Mouse (Mus musculus): ENCODE measurements around the gene Ankmy1. TPM values are rescaled to one million over a fixed set of nuclear protein-coding genes. Genes with fewer than 3 reads are reported as not detected.

Ankmy1 gene
- total and polyA plus RNA-seq, 3 experiments = 0.07 to 0.13 TPM; not detected in 1

GRCm38 (mm10) chr1:92874011-92874410 is 28.7 kb downstream of the Ankmy1 start:
- Histone ChIP-seq H3K79me2 (replicated peaks; ENCODE audit: control insufficient read depth, extremely low read depth, insufficient read depth, poor library complexity, severe bottlenecking) (no peaks in the 10 kb centered on the region), H3K9me3 (replicated peaks; ENCODE audit: low read length) (peaks cover 6% of the 10 kb centered on the region), H3K4me2 (ENCODE audit: insufficient read depth, low read depth, poor library complexity, severe bottlenecking) (no peak overlapping the region), H3K27ac (ENCODE audit: insufficient read depth, low read depth) (no peak overlapping the region), H3K4me3 (replicated peaks in 1 of 3; ENCODE audit: low read depth in 2 of 3, low read length in 2 of 3, poor library complexity in 1 of 3) (no peak overlapping the region), H3K27me3 (replicated peaks) (peaks cover 95% of the 10 kb centered on the region), H3K4me1 (ENCODE audit: control insufficient read depth in 1 of 2, insufficient read depth in 2 of 2) (no peaks in the 10 kb centered on the region), H3K36me3 (replicated peaks in 1 of 2; ENCODE audit: control insufficient read depth in 1 of 2, insufficient read depth in 1 of 2, low read length in 1 of 2) (no peaks in the 10 kb centered on the region), H3K9ac (ENCODE audit: insufficient read depth, low read depth) (no peak overlapping the region)
- TF ChIP-seq KAT2A (IDR thresholded peaks at IDR 0.05; ENCODE audit: insufficient replicate concordance, low read length) (no peak), MYC (IDR thresholded peaks at IDR 0.05; ENCODE audit: low read depth, low read length) (no peak), MAX (IDR thresholded peaks at IDR 0.05; ENCODE audit: low read length) (no peak), PAX5 (IDR thresholded peaks at IDR 0.05; ENCODE audit: low read length) (no peak), TBP (conservative IDR thresholded peaks at IDR 0.05; ENCODE audit: low read depth, low read length) (no peak), RCOR1 (conservative IDR thresholded peaks at IDR 0.05; ENCODE audit: low read depth, low read length) (no peak), POLR2AphosphoS2 (IDR thresholded peaks at IDR 0.05; ENCODE audit: low read depth, low read length) (no peak), CTCF (conservative IDR thresholded peaks at IDR 0.05 in 1 of 2, IDR thresholded peaks at IDR 0.05 in 1 of 2; ENCODE audit: low read depth in 2 of 2, low read length in 2 of 2) (no peak), MEF2A (IDR thresholded peaks at IDR 0.05; ENCODE audit: borderline replicate concordance, low read depth, low read length) (no peak), ZNF384 (IDR thresholded peaks at IDR 0.05; ENCODE audit: low read depth, low read length) (no peak), ELF1 (IDR thresholded peaks at IDR 0.05; ENCODE audit: low read depth, low read length) (no peak), EP300 (IDR thresholded peaks at IDR 0.05; ENCODE audit: low read length) (no peak), JUN (IDR thresholded peaks at IDR 0.05; ENCODE audit: insufficient read depth, low read depth, low read length) (no peak), MXI1 (IDR thresholded peaks at IDR 0.05; ENCODE audit: low read depth, low read length) (no peak)
- dilution Hi-C loops (cut with MboI; ENCODE audit: extremely low pct_ligation_motif_present, extremely low pct_unique_long_range_greater_than_20kb, low sequenced_read_pairs) (no loop called here), in situ Hi-C loops (cut with MboI; ENCODE audit: low pct_ligation_motif_present, low pct_unique_long_range_greater_than_20kb, low sequenced_read_pairs) (no loop called here)
- no peak for DNase-seq (ENCODE audit: extremely low read depth)

- Histone ChIP-seq H3K4me2 (ENCODE audit: insufficient read depth, low read depth, poor library complexity, severe bottlenecking) (no peak overlapping the region), H3K9me3 (replicated peaks; ENCODE audit: low read length) (peaks cover 9% of the 10 kb centered on the region), H3K4me1 (ENCODE audit: control insufficient read depth in 1 of 2, insufficient read depth in 2 of 2) (no peaks in the 10 kb centered on the region), H3K79me2 (replicated peaks; ENCODE audit: control insufficient read depth, extremely low read depth, insufficient read depth, poor library complexity, severe bottlenecking) (no peaks in the 10 kb centered on the region), H3K36me3 (replicated peaks in 1 of 2; ENCODE audit: control insufficient read depth in 1 of 2, insufficient read depth in 1 of 2, low read length in 1 of 2) (no peaks in the 10 kb centered on the region), H3K9ac (ENCODE audit: insufficient read depth, low read depth) (no peak overlapping the region), H3K27me3 (replicated peaks) (peaks cover 95% of the 10 kb centered on the region), H3K27ac (ENCODE audit: insufficient read depth, low read depth) (no peak overlapping the region), H3K4me3 (replicated peaks in 1 of 3; ENCODE audit: low read depth in 2 of 3, low read length in 2 of 3, poor library complexity in 1 of 3) (no peak overlapping the region)
- in situ Hi-C loops (cut with MboI; ENCODE audit: low pct_ligation_motif_present, low pct_unique_long_range_greater_than_20kb, low sequenced_read_pairs) (no loop called here), dilution Hi-C loops (cut with MboI; ENCODE audit: extremely low pct_ligation_motif_present, extremely low pct_unique_long_range_greater_than_20kb, low sequenced_read_pairs) (no loop called here)
- no peak for DNase-seq (ENCODE audit: extremely low read depth)
- TF ChIP-seq MEF2A (IDR thresholded peaks at IDR 0.05; ENCODE audit: borderline replicate concordance, low read depth, low read length) (no peak), CTCF (conservative IDR thresholded peaks at IDR 0.05 in 1 of 2, IDR thresholded peaks at IDR 0.05 in 1 of 2; ENCODE audit: low read depth in 2 of 2, low read length in 2 of 2) (no peak), NRF1 (IDR thresholded peaks at IDR 0.05; ENCODE audit: low read depth, low read length) (no peak), SMC3 (IDR thresholded peaks at IDR 0.05; ENCODE audit: low read depth, low read length) (no peak), CHD2 (IDR thresholded peaks at IDR 0.05; ENCODE audit: low read length) (no peak), MAZ (IDR thresholded peaks at IDR 0.05; ENCODE audit: low read depth, low read length) (no peak), EP300 (IDR thresholded peaks at IDR 0.05; ENCODE audit: low read length) (no peak), USF1 (IDR thresholded peaks at IDR 0.05; ENCODE audit: low read depth, low read length) (no peak), POLR2A (IDR thresholded peaks at IDR 0.05; ENCODE audit: low read depth, low read length) (no peak), GABPA (IDR thresholded peaks at IDR 0.05; ENCODE audit: insufficient replicate concordance, low read depth, low read length) (no peak), BHLHE40 (IDR thresholded peaks at IDR 0.05; ENCODE audit: low read depth, low read length) (no peak), RCOR1 (conservative IDR thresholded peaks at IDR 0.05; ENCODE audit: low read depth, low read length) (no peak), HCFC1 (IDR thresholded peaks at IDR 0.05; ENCODE audit: low read depth, low read length) (no peak), MXI1 (IDR thresholded peaks at IDR 0.05; ENCODE audit: low read depth, low read length) (no peak), JUND (conservative IDR thresholded peaks at IDR 0.05; ENCODE audit: low read depth, low read length) (no peak), UBTF (IDR thresholded peaks at IDR 0.05; ENCODE audit: low read depth, low read length) (no peak), TBP (conservative IDR thresholded peaks at IDR 0.05; ENCODE audit: low read depth, low read length) (no peak), ZKSCAN1 (IDR thresholded peaks at IDR 0.05; ENCODE audit: borderline replicate concordance, low read depth, low read length) (no peak), IRF4 (IDR thresholded peaks at IDR 0.05; ENCODE audit: low read depth, low read length) (no peak), RAD21 (IDR thresholded peaks at IDR 0.05; ENCODE audit: low read depth, low read length) (no peak)
Measured at GRCm38 (mm10) chr1:92872666-92873065, 30.0 kb downstream of the Ankmy1 start.
